Mouse (Mus musculus): ENCODE measurements around the gene Speer2. TPM values are rescaled to one million over a fixed set of nuclear protein-coding genes. Genes with fewer than 3 reads are reported as not detected.

The Speer2 gene
- not detected in 2 replicates for polyA plus RNA-seq (2015; fragmentation: Nextera tagmentation; extraction: Ambion mirVana)

- no peak for TF ChIP-seq CTCF (IDR thresholded peaks at IDR 0.05; ENCODE audit: low read depth)
- H3K9me3 ChIP-seq (replicated peaks; ENCODE audit: low read length), result no peaks in the 10 kb centered on the region
Observed at GRCm38 (mm10) chr16:69863644-69864043, at the start of gene Speer2. TSS of gene Speer2 (minus strand) at chr16:69863744.

GRCm38 (mm10) chr16:69904303-69904702 is 40.8 kb upstream of the Speer2 start:
- ATAC-seq (replicated peaks; ENCODE audit: low FRiP score, low read depth) (no peak), DNase-seq (ENCODE audit: low spot score) (no peak)
- no peaks in the 10 kb centered on the region for H3K27me3 ChIP-seq (ENCODE audit: insufficient read depth, low read length)
- H3K9ac ChIP-seq (ENCODE audit: low read depth, low read length), result no peak overlapping the region
- no peak overlapping the region for H3K4me3 ChIP-seq (replicated peaks; ENCODE audit: low read depth, low read length)
- no peak overlapping the region for H3K4me2 ChIP-seq (ENCODE audit: low read length)
- H3K4me1 ChIP-seq (replicated peaks; ENCODE audit: insufficient read depth, low read length), result no peaks in the 10 kb centered on the region
- TF ChIP-seq CTCF (IDR thresholded peaks at IDR 0.05; ENCODE audit: low read depth), result no peak
- no peak overlapping the region for H3K27ac ChIP-seq
- no peaks in the 10 kb centered on the region for H3K36me3 ChIP-seq (ENCODE audit: insufficient read depth, low read length)
- no peaks in the 10 kb centered on the region for H3K9me3 ChIP-seq (replicated peaks; ENCODE audit: low read length)

More at GRCm38 (mm10) chr16:69863644-69864043, at the start of gene Speer2:
- Histone ChIP-seq H3K27ac (no peak within 1 kb of the TSS), H3K4me2 (ENCODE audit: low read length) (no peak within 1 kb of the TSS), H3K9ac (ENCODE audit: low read depth, low read length) (no peak within 1 kb of the TSS), H3K36me3 (ENCODE audit: insufficient read depth, low read length) (no peaks in the 10 kb centered on the region), H3K27me3 (ENCODE audit: insufficient read depth, low read length) (no peaks in the 10 kb centered on the region), H3K4me3 (replicated peaks; ENCODE audit: low read depth, low read length) (no peak within 1 kb of the TSS), H3K4me1 (replicated peaks; ENCODE audit: insufficient read depth, low read length) (no peaks in the 10 kb centered on the region)
- DNase-seq (ENCODE audit: low spot score), result no peak
- ATAC-seq (replicated peaks; ENCODE audit: low FRiP score, low read depth), result no peak
- 93% methylated on average over 4 of the region's 4 CpGs for WGBS

- H3K36me3 ChIP-seq (ENCODE audit: insufficient read depth, low read length), result no peaks in the 10 kb centered on the region
- H3K9ac ChIP-seq (ENCODE audit: low read depth, low read length), result no peak overlapping the region
- no peak for DNase-seq (ENCODE audit: low spot score)
- TF ChIP-seq CTCF (IDR thresholded peaks at IDR 0.05; ENCODE audit: low read depth), result no peak
- no peaks in the 10 kb centered on the region for H3K4me1 ChIP-seq (replicated peaks; ENCODE audit: insufficient read depth, low read length)
- H3K27me3 ChIP-seq (ENCODE audit: insufficient read depth, low read length), result no peaks in the 10 kb centered on the region
- H3K27ac ChIP-seq, result no peak overlapping the region
- no peak overlapping the region for H3K4me3 ChIP-seq (replicated peaks; ENCODE audit: low read depth, low read length)
- H3K9me3 ChIP-seq (replicated peaks; ENCODE audit: low read length), result no peaks in the 10 kb centered on the region
- ATAC-seq (replicated peaks; ENCODE audit: low FRiP score, low read depth), result no peak
- H3K4me2 ChIP-seq (ENCODE audit: low read length), result no peak overlapping the region
Observed at GRCm38 (mm10) chr16:69880712-69881111, 17.2 kb upstream of the Speer2 start.

- ATAC-seq (replicated peaks; ENCODE audit: low FRiP score, low read depth) (no peak), DNase-seq (ENCODE audit: low spot score) (no peak)
- Histone ChIP-seq H3K36me3 (ENCODE audit: insufficient read depth, low read length) (no peaks in the 10 kb centered on the region), H3K27ac (no peak overlapping the region), H3K9ac (ENCODE audit: low read depth, low read length) (no peak overlapping the region), H3K9me3 (replicated peaks; ENCODE audit: low read length) (no peaks in the 10 kb centered on the region), H3K27me3 (ENCODE audit: insufficient read depth, low read length) (no peaks in the 10 kb centered on the region), H3K4me1 (replicated peaks; ENCODE audit: insufficient read depth, low read length) (no peaks in the 10 kb centered on the region), H3K4me2 (ENCODE audit: low read length) (no peak overlapping the region), H3K4me3 (replicated peaks; ENCODE audit: low read depth, low read length) (no peak overlapping the region)
- 54% methylated on average over 2 of the region's 2 CpGs for WGBS
- no peak for TF ChIP-seq CTCF (IDR thresholded peaks at IDR 0.05; ENCODE audit: low read depth)
Observed at GRCm38 (mm10) chr16:69836628-69837027, 26.9 kb downstream of the Speer2 start.

GRCm38 (mm10) chr16:69813652-69814051 is 49.9 kb downstream of the Speer2 start:
- ATAC-seq (replicated peaks; ENCODE audit: low FRiP score, low read depth), result no peak
- no peak overlapping the region for H3K4me2 ChIP-seq (ENCODE audit: low read length)
- 66% methylated on average over 5 of the region's 5 CpGs for WGBS
- no peak overlapping the region for H3K27ac ChIP-seq
- no peak for TF ChIP-seq CTCF (IDR thresholded peaks at IDR 0.05; ENCODE audit: low read depth)
- H3K9ac ChIP-seq (ENCODE audit: low read depth, low read length), result no peak overlapping the region
- H3K36me3 ChIP-seq (ENCODE audit: insufficient read depth, low read length), result no peaks in the 10 kb centered on the region
- no peaks in the 10 kb centered on the region for H3K9me3 ChIP-seq (replicated peaks; ENCODE audit: low read length)
- H3K4me3 ChIP-seq (replicated peaks; ENCODE audit: low read depth, low read length), result no peak overlapping the region
- DNase-seq (ENCODE audit: low spot score), result no peak
- no peaks in the 10 kb centered on the region for H3K27me3 ChIP-seq (ENCODE audit: insufficient read depth, low read length)
- H3K4me1 ChIP-seq (replicated peaks; ENCODE audit: insufficient read depth, low read length), result no peaks in the 10 kb centered on the region
